22 mouse cellular contexts compared by ENCODE assay signal in the genomic region with DNA sequence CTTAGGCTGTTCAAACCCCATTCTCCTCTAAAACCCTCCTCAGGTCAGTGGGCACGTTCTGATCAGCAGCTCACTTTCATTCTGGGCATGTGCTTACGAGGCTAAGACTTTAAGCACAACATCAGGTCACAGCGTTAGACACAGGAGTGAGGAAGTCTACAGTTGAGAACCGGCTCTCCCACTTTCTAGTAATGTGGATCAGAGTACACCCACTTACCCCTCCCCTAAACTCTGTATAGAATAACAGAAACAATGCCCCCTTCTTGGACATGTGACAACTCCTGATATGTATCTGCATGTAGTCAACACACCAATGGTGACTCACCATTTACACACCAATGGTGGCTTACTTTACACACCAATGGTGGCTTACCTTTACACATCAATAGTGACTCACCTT.
"Had no signal": no experiment of that assay in that cellular context is flagged by ENCODE, and none has a peak within 500 bp of the region (broad histone marks: within the 10 kb centered on the region; RNA-seq: fewer than 3 reads in every experiment).

No protein-coding gene starts in this region.

- H3K36me3 ChIP-seq: liver, embryonic 15.5 days; lung, embryonic 15.5 days; midbrain, embryonic 10.5 days; midbrain, embryonic 13.5 days; neural tube, embryonic 13.5 days had no signal

- H3K9ac ChIP-seq: liver, embryonic 12.5 days; liver, embryonic 15.5 days; lung, embryonic 15.5 days; midbrain, embryonic 13.5 days; neural tube, embryonic 13.5 days had no signal

- H3K27ac ChIP-seq: liver, embryonic 12.5 days; liver, embryonic 15.5 days; lung, embryonic 15.5 days; midbrain, embryonic 10.5 days; midbrain, embryonic 13.5 days; neural tube, embryonic 13.5 days had no signal

- H3K4me3 ChIP-seq: liver, embryonic 12.5 days; liver, embryonic 15.5 days; lung, embryonic 15.5 days; megakaryocyte, embryonic 14.5 days; midbrain, embryonic 10.5 days; midbrain, embryonic 13.5 days; myocyte; neural tube, embryonic 13.5 days had no signal

- H3K4me1 ChIP-seq: megakaryocyte, embryonic 14.5 days had no signal

- H3K4me2 ChIP-seq: liver, embryonic 12.5 days; liver, embryonic 15.5 days; lung, embryonic 15.5 days; midbrain, embryonic 13.5 days; neural tube, embryonic 13.5 days had no signal

- DNase-seq: kidney, adult 8-10 months; kidney, postnatal 14 days; kidney, postnatal 4 days; liver; lung, adult 18-20 months; lung, postnatal 10 days; lung, postnatal 36 days; retina, postnatal 1 day; right cerebral cortex, postnatal 25 days; spleen, adult 18-20 months; thymus, adult 2 months; thymus, postnatal 25 days had no signal

- H3K27me3 ChIP-seq: liver, embryonic 12.5 days; liver, embryonic 15.5 days; lung, embryonic 15.5 days; neural tube, embryonic 13.5 days had no signal

- ATAC-seq: intestine, postnatal 0 days; liver, embryonic 12.5 days; midbrain, embryonic 13.5 days; midbrain, embryonic 16.5 days had no signal

- H3K9me3 ChIP-seq: liver, embryonic 12.5 days; liver, embryonic 15.5 days; lung, embryonic 15.5 days; megakaryocyte, embryonic 14.5 days; midbrain, embryonic 10.5 days; midbrain, embryonic 13.5 days; neural tube, embryonic 13.5 days had no signal
